Mouse (Mus musculus) kidney, adult 8-10 months (tissue): ENCODE data around the gene Sema3d.

Experiments used
- DNase-seq, 2 experiments: peaks; one replicate each; pipeline ENCODE4 v3.0.0; 2022

Sema3d gene

DNA sequence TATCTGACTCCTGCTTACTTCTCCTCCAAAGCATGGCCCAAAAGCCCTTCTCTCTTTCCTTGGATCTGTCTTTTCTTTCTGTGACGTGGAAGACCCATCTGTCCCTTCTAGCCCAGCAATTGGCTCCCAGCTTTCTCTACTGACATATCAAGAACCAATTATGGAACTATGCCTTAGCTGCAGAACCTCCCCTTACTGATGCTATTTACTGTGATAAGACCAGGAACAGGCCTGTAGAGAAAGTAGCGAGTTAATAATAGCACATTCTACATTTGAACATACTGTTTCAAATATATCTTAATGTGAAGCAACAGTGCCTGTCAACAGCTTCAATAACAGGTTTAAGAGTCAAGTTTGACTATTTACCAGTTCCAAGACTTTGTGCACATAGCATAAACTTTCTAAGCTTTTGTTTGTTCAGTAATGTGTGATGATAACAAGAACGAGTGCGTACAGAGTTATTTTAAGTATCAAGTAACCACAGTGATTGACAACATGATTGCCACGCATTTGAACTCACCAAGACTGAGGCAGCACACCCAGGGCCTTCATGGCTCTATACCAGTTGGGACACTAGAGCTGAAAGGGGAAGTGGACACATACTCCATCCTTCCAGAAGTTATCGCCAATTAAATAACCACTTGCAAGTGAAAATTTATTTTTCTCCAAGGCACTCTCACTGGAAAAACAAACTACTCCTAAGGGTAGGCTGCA lies 116.8 kb downstream of the Sema3d start:
- DNase-seq = no peak

- DNase-seq = no peak
These were observed 129.3 kb downstream of the Sema3d start for GRCm38 (mm10) chr5:12512471-12512870.

DNA sequence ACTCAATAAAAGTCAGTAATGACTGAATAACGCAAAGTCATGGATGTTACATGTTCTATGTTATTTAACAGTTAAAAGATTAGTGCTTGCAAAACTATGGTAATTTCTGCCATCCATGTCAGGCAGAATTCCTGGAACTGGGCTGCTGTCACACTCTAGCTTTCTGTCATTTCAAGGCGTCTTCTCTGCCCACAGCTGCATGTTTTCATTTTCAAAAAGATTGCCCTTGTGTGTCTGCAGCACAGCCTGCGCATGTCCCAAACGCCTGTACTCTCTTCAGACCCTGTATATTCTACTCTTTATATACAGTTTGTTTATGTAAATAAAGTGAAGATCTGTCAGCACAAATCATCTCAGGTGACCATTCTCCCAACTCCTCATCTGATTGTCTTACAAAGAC lies 132.1 kb downstream of the Sema3d start:
- no peak for DNase-seq

- DNase-seq = no peak
These were observed 142.1 kb downstream of the Sema3d start for GRCm38 (mm10) chr5:12525235-12525767.

GRCm38 (mm10) chr5:12528596-12528995 lies 145.4 kb downstream of the Sema3d start:
- no peak for DNase-seq

DNA sequence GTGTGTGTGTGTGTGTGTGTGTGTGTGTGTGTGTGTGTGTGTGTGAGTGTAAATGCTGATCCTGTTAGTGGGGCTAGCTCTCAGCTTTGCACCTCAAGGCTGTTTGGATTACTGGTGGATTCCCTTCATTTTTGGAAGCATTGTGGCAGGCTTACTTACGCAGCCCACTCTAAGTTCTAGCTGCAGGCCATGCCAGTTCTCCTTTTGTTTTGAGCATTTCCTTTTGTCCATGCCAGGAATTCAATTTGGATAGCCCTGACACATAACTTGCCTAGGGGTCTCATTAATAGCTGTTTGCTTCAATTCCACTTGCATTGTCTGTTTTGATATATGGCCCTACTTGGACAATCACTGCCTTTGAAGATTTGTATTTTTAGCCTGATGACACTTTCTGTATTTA lies 146.6 kb downstream of the Sema3d start:
- no peak for DNase-seq

GRCm38 (mm10) chr5:12541268-12541667 lies 158.1 kb downstream of the Sema3d start:
- no peak for DNase-seq

GRCm38 (mm10) chr5:12549046-12549669 lies 166.0 kb downstream of the Sema3d start:
- no peak for DNase-seq

DNA sequence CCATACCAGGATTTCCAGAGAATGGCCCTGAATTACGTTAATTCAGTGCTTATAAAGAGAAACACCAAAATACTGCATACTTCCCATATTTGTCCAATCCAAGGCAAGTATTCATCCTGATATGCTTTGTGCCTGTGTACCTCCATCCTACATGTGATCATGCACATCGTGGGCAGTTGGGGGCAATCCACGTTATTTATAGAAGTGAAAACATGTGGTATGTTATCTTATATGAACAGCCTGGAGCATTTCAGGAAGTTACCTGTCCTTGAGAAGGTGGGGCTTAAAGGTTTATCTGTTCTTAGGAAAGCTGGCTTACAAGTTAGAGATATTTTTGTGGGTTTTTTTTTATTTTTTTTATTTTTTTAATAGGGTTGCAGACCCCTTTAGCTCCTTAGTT lies 172.2 kb downstream of the Sema3d start:
- DNase-seq = no peak

DNA sequence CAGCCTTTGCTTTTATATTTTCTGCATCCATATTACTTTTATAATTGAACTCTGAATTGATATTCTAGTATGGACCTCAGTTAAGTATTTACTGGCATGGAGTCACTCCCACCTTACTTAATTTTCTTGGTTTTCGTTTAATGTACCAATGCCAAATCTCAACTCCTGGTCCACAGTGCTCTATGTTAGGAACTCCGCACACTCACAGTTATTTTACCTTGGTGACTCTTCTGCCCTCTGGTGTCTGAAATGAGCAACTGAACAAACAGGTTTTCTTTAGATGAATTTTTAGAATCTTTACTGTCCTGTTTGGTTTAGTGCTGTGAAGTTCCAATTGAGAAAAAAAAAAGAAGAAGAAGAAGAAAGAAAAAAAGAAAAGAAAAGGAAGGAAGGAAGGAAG lies 174.7 kb downstream of the Sema3d start:
- no peak for DNase-seq

DNA sequence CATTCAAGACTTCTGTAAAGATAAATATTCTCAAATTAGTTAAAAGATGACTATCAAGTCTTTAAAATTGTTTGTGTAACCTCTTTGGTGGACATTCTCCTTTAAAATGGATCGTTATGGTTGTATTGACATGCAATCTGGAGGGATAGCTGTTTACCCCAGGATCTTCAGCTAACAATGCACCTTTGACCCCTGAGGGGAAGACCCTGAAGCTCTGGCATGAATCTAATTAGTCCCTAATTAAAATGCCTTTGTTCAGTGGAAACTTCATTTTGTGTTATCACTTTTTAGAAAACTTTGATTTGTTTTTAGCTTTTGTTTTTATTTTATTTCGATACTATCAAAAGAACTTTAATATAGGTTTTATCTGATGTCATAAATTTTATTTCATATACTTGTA lies 178.6 kb downstream of the Sema3d start:
- no peak for DNase-seq

DNA sequence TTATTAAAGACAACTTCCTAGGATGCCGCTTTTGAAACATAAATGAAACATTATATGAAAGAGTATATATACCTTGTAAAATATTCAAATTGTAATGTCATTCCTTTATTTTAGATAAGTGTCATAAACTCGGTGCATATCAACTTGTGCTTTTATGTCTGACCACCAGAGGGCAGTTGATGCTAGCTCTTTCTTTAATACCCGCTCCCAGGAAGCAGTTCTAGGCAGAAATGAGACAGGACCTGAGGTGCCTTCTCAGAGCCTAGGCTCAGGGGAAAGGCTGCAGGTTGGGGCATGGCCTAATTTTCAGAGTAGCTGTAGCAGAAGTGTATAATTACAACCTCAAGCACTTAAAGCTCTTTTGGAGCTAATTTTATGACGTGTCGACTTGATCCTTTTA lies 179.0 kb downstream of the Sema3d start:
- DNase-seq = peak; percentile 27 to 62

DNA sequence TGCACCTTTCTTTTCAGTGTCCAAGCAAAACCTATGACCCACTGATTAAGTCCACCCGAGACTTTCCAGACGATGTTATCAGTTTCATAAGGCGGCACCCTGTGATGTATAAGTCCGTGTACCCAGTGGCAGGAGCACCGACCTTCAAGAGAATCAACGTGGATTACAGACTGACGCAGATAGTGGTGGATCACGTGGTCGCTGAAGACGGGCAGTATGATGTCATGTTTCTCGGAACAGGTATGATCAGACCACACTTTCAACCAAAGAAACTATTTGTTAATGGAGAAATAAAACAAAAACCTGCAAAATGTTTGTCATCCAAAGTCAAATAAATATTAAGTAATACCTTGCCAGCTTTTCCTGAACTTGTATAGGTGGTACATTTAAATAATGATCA lies 179.9 kb downstream of the Sema3d start:
- DNase-seq = no peak

- DNase-seq = no peak
These were observed 181.5 kb downstream of the Sema3d start for GRCm38 (mm10) chr5:12564602-12565220.

- DNase-seq = no peak
These were observed 183.4 kb downstream of the Sema3d start for GRCm38 (mm10) chr5:12566568-12566967.

DNA sequence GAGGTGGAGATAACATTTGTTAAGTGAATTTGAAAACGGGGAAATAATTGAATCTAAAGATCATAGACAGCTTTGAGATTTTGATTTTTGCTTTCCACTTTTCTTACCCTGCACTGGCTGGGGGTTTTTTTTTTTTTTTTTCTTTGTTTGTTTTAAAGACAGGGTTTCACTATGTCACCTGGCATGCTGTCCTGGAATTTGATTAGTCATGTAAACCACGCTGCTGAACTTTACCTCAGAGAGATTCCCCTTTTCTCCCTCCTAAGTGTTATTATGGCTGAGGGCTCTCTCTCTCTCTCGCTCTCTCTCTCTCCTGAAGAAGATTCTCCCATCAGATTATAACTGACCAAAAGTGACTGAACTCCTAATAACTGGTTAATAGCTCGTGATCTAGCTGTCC lies 191.4 kb downstream of the Sema3d start:
- DNase-seq = no peak

DNA sequence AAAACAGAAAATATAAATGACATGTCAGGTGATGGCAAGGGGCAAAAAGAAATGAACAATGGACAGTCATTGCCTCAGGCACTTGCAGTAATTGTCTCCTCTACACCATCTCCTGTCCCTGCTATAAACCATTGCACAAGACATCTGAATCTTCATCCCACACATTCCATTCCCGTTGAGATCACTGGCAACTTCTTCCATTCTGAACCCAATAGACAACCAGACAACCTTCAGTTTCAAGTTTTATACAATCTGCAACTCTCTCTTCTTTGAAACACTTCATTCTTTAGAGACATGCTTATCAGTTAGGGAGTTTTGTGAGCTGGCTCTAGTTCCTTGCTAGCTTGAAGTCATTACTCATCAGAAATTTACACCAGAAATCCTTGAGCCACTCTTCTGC lies 192.1 kb downstream of the Sema3d start:
- DNase-seq = no peak

GRCm38 (mm10) chr5:12579752-12580151 lies 196.6 kb downstream of the Sema3d start:
- DNase-seq = no peak

DNA sequence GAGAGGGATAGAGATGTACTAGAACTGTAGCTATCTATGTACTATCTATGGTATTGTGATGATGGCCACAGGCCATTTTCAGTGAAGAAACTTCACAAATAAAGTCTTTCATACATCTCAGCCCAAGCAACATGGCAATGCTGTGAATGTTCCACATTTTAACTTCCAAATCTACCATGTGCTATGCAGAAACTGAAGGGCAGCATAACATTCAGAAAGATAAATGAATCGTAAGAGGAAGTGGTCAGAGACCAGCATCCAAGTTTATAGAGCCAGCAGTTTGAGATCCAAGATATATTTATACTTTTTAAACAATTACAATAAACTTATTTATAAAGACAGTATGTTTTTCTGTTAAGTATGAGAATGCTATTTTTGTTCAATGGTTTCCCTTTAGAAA lies 199.4 kb downstream of the Sema3d start:
- DNase-seq = no peak

DNA sequence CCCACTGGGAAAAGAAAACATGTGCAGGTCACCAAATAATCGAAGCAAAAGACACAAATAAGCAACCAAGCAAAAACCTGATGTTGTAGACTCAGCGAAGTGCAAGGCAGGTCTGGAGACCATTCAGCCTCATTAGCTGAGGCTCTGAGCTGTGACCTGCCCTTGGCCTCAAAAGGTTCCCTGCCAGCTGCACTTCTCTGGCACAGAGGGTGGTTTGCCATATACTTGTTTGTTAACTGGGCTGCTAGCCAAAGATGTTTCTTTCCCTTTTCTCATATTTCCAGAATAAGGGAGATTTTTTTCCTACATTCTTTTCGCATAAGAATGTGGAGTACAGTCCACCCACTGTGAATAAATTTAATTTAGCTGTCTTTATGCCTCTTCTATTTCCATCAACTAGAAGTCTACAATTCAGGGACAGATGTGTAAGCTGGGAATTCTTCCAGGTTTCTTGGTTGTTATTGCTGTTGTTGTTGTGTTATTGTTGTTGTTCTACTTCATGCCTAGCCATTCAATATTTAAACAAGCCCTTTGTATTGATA lies 200.2 kb downstream of the Sema3d start:
- no peak for DNase-seq

- DNase-seq = no peak
These were observed 201.7 kb downstream of the Sema3d start for GRCm38 (mm10) chr5:12584886-12585285.

- DNase-seq = no peak
These were observed 251.2 kb downstream of the Sema3d start for GRCm38 (mm10) chr5:12634227-12634980.
